Mouse (Mus musculus): Measurements from ENCODE around the gene Grasp. TPM values are rescaled to one million over a fixed set of nuclear protein-coding genes. Genes with fewer than 3 reads are reported as not detected.

Gene Grasp
- total and polyA plus RNA-seq, 3 experiments, result 4.1 to 6.3 TPM; not detected in 1

- DNase-seq (ENCODE audit: low read depth, low spot score), result peak; percentile 83
- Histone ChIP-seq H3K27me3 (ENCODE audit: control insufficient read depth in 1 of 2, insufficient read depth in 2 of 2, low read length in 2 of 2) (no peaks in the 10 kb centered on the region), H3K4me1 (ENCODE audit: control insufficient read depth in 1 of 2, insufficient read depth in 2 of 2, low read length in 2 of 2) (peaks cover 11 to 35% of the 10 kb centered on the region in 2 experiments), H3K9me3 (replicated peaks; ENCODE audit: insufficient read depth, low read length) (no peaks in the 10 kb centered on the region), H3K27ac (ENCODE audit: control insufficient read depth, low read depth, low read length) (peak overlapping the region; percentile 88), H3K36me3 (ENCODE audit: control insufficient read depth in 1 of 2, insufficient read depth in 2 of 2, low read length in 2 of 2) (peaks cover 0 to 26% of the 10 kb centered on the region in 2 experiments; a peak in 2 of 4 replicates), H3K79me2 (ENCODE audit: control insufficient read depth, insufficient read depth, low read length, poor library complexity) (no peaks in the 10 kb centered on the region), H3K4me3 (ENCODE audit: control insufficient read depth in 1 of 2, insufficient read depth in 1 of 2, low read depth in 2 of 2, low read length in 2 of 2) (peak overlapping the region; percentile 29 to 51), H3K9ac (ENCODE audit: control insufficient read depth, low read depth, low read length, poor library complexity, severe bottlenecking) (peak overlapping the region; percentile 58)
- no peak for TF ChIP-seq RCOR1 (IDR thresholded peaks at IDR 0.05; ENCODE audit: low read depth, low read length)
- no peak for TF ChIP-seq POLR2AphosphoS2 (IDR thresholded peaks at IDR 0.05; ENCODE audit: low read length)
- TF ChIP-seq MAFK (IDR thresholded peaks at IDR 0.05; ENCODE audit: borderline replicate concordance, low read depth, low read length), result no peak
- no peak for TF ChIP-seq SMC3 (IDR thresholded peaks at IDR 0.05; ENCODE audit: low read depth, low read length)
- no peak for TF ChIP-seq ZC3H11A (IDR thresholded peaks at IDR 0.05; ENCODE audit: low read depth, low read length)
- peak; percentile 51; the same call in 1 of the 2 replicates for TF ChIP-seq ZMIZ1 (IDR thresholded peaks at IDR 0.05; ENCODE audit: low read depth, low read length)
- no peak for TF ChIP-seq ZKSCAN1 (IDR thresholded peaks at IDR 0.05; ENCODE audit: low read depth, low read length)
- 0 out of 2 replicates have a peak, but pooled peaks have one; percentile 44 for TF ChIP-seq MYC (IDR thresholded peaks at IDR 0.05; ENCODE audit: low read depth, low read length)
- TF ChIP-seq GATA1 (IDR thresholded peaks at IDR 0.05; ENCODE audit: low read depth, low read length), result peak; percentile 74
- no peak for TF ChIP-seq MYB (IDR thresholded peaks at IDR 0.05; ENCODE audit: low read depth, low read length)
- peak in 1 of 2 experiments; percentile 48 for TF ChIP-seq EP300 (IDR thresholded peaks at IDR 0.05; ENCODE audit: low read depth in 1 of 2, low read length in 2 of 2)
- 0 out of 2 replicates have a peak, but pooled peaks have one; percentile 10 for TF ChIP-seq CHD1 (IDR thresholded peaks at IDR 0.05; ENCODE audit: low read depth, low read length)
- no peak for TF ChIP-seq ETS1 (IDR thresholded peaks at IDR 0.05; ENCODE audit: low read depth, low read length)
- no peak for TF ChIP-seq CHD2 (IDR thresholded peaks at IDR 0.05; ENCODE audit: low read length)
- TF ChIP-seq HCFC1 (IDR thresholded peaks at IDR 0.05; ENCODE audit: low read depth, low read length), result no peak
- peak; percentile 94 for TF ChIP-seq TBP (IDR thresholded peaks at IDR 0.05; ENCODE audit: low read depth, low read length)
- no peak for TF ChIP-seq USF2 (IDR thresholded peaks at IDR 0.05; ENCODE audit: borderline replicate concordance in 1 of 2, insufficient read depth in 1 of 2, low read depth in 1 of 2, low read length in 2 of 2)
- peak; percentile 95 for TF ChIP-seq UBTF (IDR thresholded peaks at IDR 0.05; ENCODE audit: borderline replicate concordance, insufficient read depth, low read depth, low read length)
- no peak for TF ChIP-seq POLR2AphosphoS5 (IDR thresholded peaks at IDR 0.05; ENCODE audit: borderline replicate concordance, low read depth, low read length)
- TF ChIP-seq TCF12 (IDR thresholded peaks at IDR 0.05; ENCODE audit: low read depth, low read length), result no peak
- TF ChIP-seq SIN3A (IDR thresholded peaks at IDR 0.05; ENCODE audit: low read length), result peak; percentile 84
- no peak; the same call in 1 of the 2 replicates for TF ChIP-seq MXI1 (IDR thresholded peaks at IDR 0.05; ENCODE audit: low read depth, low read length)
- peak; percentile 23 to 63; a peak in 2 of 4 replicates for TF ChIP-seq POLR2A (IDR thresholded peaks at IDR 0.05; ENCODE audit: control insufficient read depth in 1 of 2, insufficient read depth in 1 of 2, low read depth in 1 of 2, low read length in 2 of 2, poor library complexity in 1 of 2)
- no peak for TF ChIP-seq TAL1 (IDR thresholded peaks at IDR 0.05; ENCODE audit: low read length)
- no peak; the same call in 1 of the 2 replicates for TF ChIP-seq MAX (IDR thresholded peaks at IDR 0.05; ENCODE audit: low read length)
- TF ChIP-seq MEF2A (IDR thresholded peaks at IDR 0.05; ENCODE audit: extremely low read depth, insufficient replicate concordance, low read depth, low read length, poor library complexity, severe bottlenecking), result 0 out of 2 replicates have a peak, but pooled peaks have one; percentile 45
- TF ChIP-seq GABPA (IDR thresholded peaks at IDR 0.05; ENCODE audit: low read depth, low read length), result no peak
- no peak for TF ChIP-seq RAD21 (IDR thresholded peaks at IDR 0.05; ENCODE audit: low read depth, low read length)
- peak; percentile 79 for TF ChIP-seq ZNF384 (IDR thresholded peaks at IDR 0.05; ENCODE audit: low read depth, low read length)
- TF ChIP-seq CTCF (IDR thresholded peaks at IDR 0.05 in 2 of 3, conservative IDR thresholded peaks at IDR 0.05 in 1 of 3; ENCODE audit: control insufficient read depth in 1 of 3, insufficient read depth in 1 of 3, low read depth in 2 of 3, low read length in 3 of 3, poor library complexity in 1 of 3, severe bottlenecking in 1 of 3), result no peak
- peak; percentile 16; the same call in 1 of the 2 replicates for TF ChIP-seq NRF1 (IDR thresholded peaks at IDR 0.05; ENCODE audit: insufficient read depth, low read depth, low read length, poor library complexity, severe bottlenecking)
- TF ChIP-seq MAZ (IDR thresholded peaks at IDR 0.05; ENCODE audit: low read depth, low read length), result no peak
- TF ChIP-seq USF1 (IDR thresholded peaks at IDR 0.05; ENCODE audit: low read depth, low read length), result no peak
- TF ChIP-seq KAT2A (conservative IDR thresholded peaks at IDR 0.05; ENCODE audit: low read depth, low read length), result no peak
- TF ChIP-seq JUND (IDR thresholded peaks at IDR 0.05; ENCODE audit: low read depth, low read length), result no peak
- no peak for TF ChIP-seq E2F4 (IDR thresholded peaks at IDR 0.05; ENCODE audit: borderline replicate concordance, low read depth, low read length)
Observed at GRCm38 (mm10) chr15:101260874-101261622, 37.1 kb downstream of the Grasp start.
